Mouse (Mus musculus): ENCODE measurements around the gene Pcmtd2.
"Not testable (repeated sequence)": the region's sequence is repeated elsewhere in the genome, so short reads cannot be mapped to it uniquely, and the experiment has no call there.

Gene Pcmtd2

GRCm38 (mm10) chr2:181837372-181838292 is at the start of gene Pcmtd2:
TSS of gene Pcmtd2 (plus strand) at chr2:181837854.
- DNase-seq: peak; percentile 92

DNA sequence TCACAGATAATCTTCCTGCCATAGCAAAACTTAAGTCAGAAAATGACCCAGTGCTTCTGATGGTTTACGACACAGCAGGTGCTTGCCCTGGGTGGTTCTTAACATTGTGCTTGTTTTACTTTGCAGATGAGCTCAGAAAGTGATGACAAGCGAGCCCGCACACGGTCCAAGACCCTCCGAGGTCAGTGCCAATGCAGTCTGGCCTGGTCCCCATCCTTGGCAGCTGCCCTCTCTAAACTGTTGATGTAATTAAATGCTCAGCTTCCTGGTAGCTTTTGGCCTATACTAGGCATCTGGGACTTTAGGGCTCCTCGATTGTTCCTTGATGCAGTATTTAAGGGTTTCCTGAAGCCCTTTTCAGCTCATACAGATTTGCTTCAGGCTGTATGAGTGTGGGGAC is 48.3 kb upstream of the Pcmtd2 start:
- no peak for DNase-seq

GRCm38 (mm10) chr2:181793186-181793585 is 44.5 kb upstream of the Pcmtd2 start:
- DNase-seq: not testable (repeated sequence)

GRCm38 (mm10) chr2:181795641-181796130 is 42.0 kb upstream of the Pcmtd2 start:
- peak; percentile 59 for DNase-seq

- peak; percentile 90 for DNase-seq
Observed at GRCm38 (mm10) chr2:181797672-181798071, 40.0 kb upstream of the Pcmtd2 start.

DNA sequence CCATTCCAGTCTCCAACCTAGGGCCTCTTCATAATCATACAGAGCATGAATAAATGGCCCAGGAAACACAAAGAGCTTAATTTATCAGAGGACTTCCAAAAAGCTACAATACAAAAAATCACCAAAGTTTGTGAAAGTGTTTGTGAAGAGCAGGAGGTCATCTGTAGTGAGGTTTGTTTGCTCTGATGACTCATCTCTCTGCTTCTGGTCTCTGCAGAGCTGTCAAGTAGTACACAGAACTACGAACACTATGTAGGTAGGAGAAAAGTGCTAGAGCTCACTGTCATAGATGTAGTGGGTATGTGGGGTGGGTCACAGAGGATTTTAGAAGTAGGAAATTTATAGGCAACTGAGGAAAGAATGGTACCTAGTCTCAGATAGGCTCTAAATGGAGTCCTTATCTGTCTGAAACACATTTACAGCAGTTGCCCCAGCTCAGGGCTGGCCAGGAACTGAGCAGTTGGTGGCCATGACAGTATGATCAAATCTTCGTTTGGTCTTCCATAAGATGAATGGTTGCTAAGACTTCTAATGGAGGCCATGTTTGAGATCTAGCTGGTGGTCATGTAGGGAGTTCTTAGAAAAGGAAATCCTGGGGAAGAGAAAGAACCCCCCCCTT is 8.5 kb upstream of the Pcmtd2 start:
- no peak for DNase-seq

- DNase-seq: peak; percentile 48
Observed at GRCm38 (mm10) chr2:181832745-181833144, 4.9 kb upstream of the Pcmtd2 start.

DNA sequence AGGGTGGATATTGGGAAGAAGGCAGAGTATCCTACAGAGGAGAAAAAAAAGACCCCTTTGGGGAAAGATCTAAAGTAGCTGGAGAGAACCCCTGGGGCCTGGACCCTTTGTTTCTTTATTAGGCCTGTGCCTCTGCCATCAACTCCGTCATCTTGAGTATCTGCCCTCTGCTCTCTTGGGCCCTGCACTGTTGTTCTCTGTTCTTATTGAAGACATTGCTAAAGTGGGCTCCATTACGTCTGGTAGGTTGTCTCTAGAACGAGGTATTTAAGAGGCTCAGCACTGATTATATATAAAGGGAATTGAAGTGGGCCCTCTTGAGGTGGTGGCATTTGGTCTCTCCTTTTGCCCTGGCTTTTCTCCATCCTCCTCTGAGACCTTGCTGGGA is 633 bp downstream of the Pcmtd2 start:
- DNase-seq: peak; percentile 53

DNA sequence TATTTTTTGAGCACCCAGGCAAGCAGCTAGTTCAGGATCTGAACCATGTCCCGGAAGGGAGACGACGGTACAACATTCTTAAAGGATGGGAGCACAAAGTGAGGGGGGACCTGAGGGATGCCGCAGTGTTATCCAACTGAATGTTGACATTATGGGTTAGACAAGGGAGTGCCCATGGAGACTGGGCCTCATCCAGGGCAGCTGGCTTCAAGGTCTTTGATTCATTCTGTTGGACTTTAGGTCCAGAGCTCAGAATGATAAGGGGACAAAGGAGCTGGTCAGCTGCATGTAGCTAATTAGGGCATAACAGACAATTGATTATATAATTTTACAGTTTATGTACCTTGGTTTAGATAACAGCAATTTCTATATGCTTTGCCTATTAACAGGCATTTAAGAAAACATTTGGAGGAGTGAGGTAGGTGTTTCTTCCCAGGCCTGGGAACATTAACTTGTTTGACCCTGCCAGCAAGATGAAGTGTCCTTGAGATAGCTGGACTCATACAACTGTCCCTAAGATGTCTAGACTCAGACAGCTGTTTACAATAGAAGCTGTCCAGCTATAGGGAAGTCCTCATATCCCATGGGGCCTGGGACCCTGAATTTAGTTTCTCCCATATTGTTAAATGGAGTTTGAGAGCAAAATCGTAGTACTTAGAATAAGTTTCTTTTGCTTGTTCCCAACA is 8.2 kb downstream of the Pcmtd2 start:
- DNase-seq: no peak

- DNase-seq: peak; percentile 96
Observed at GRCm38 (mm10) chr2:181863791-181864535, 26.3 kb downstream of the Pcmtd2 start, which contains the start of gene Polr3k. TSS of gene Polr3k (plus strand) at chr2:181864337.

- DNase-seq: no peak
Observed at GRCm38 (mm10) chr2:181864536-181864860, 26.8 kb downstream of the Pcmtd2 start.

- peak; percentile 89 for DNase-seq
Observed at GRCm38 (mm10) chr2:181866931-181867330, 29.3 kb downstream of the Pcmtd2 start.

DNA sequence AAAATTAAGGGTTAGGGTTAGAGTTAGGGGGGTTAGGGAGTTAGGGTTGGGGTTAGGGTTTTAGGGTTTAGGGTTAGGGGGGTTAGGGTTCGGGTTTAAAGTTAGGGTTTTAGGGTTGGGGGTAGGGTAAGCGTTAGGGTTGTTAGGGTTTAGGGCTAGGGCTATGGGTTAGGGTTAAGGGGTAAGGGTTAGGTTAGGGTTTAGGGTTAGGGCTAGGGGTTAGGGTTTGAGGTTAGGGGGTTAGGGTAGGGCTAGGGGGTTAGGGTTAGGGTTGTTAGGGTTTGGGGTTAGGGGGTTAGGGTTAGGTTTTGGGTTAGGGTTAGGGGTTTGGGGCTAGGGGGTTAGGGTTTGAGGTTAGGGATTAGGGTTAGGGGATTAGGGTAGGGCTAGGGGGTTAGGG is 33.4 kb downstream of the Pcmtd2 start:
- no peak for DNase-seq

DNA sequence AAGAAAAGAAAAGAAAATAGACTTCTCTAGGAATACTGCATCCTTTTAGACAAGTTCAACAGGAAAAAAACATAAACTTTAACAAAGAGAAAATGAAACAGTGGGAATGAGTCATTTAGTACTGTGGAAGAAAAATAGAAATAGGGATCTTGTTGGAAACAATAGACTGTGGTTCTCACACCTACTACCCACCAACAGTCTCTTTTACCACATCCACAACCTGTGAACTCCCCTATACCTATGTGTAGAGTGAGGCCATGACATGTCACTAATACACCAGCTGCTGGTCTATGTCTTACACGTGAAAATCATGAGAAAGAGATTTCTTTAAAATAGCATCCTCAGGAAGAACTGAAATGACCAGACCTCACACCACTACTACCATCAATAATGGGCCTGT is 41.2 kb downstream of the Pcmtd2 start:
- no peak for DNase-seq

DNA sequence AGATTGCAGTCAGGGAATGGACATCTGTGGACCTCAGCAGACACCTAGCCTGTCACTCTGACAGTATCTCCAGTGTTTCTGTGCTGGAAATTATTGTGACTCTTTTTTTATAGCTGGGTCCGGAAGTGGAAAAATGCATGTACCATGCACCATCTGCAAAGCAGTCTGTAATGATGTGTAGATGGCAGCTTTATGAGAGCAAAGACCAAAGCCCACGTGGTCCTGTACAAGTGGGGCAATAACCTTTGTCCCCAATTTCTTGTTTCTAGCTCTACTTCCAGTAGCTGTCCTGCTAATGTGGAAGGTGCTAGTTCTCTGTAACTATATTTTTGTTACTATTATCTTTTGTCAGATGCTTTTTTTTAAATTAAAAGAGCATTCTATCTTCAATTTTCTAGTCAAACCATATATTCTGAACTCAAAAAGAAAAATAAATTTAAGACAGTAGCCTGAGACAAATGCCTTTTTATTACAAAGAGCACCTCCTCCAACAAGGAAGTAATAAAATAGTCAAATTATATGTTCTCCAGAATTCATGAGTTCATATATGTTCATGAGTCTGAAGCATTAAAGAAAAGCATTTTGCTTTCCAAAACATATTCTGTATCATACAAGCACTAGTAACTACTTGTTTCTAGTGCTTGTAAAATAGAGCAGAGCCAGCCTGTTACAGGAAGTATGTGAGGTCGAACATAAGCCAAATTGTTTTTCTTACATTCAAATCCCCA is 45.5 kb downstream of the Pcmtd2 start:
- DNase-seq: no peak

Data from cerebellum, adult 9-10 months (tissue).